Mouse (Mus musculus) liver, embryonic 14.5 days (tissue): ENCODE data around the gene 5730522E02Rik. TPM values are rescaled to one million over a fixed set of nuclear protein-coding genes. Genes with fewer than 3 reads are reported as not detected.

ENCODE experiments used
- ATAC-seq: fragments of 200-750 bp; cut with Nextera tagmentation; 2 replicates; pipeline ENCODE4 v1.8.0; 2017; ENCODE audit warnings: moderate number of reproducible peaks, mild to moderate bottlenecking, moderate library complexity; ENCODE audit not compliant: insufficient read depth
- DNase-seq, 3 experiments: peaks; one replicate each; pipeline ENCODE4 v3.0.0-alpha.2; 2012 to 2013; ENCODE audit warnings: low read depth in 3 of 3, low spot score in 3 of 3
- H3K27ac ChIP-seq: fragments of 300-500 bp; sonication (generic); 2 replicates; pipeline ENCODE4 v1.5.1; 2014; ENCODE audit warnings: moderate library complexity, mild to moderate bottlenecking, control low read depth, inconsistent platforms
- H3K27me3 ChIP-seq: fragments of 300-500 bp; sonication (generic); 2 replicates; pipeline ENCODE4 v1.6.1; 2014; ENCODE audit warnings: mild to moderate bottlenecking, low read length, moderate library complexity; ENCODE audit not compliant: control insufficient read depth, insufficient read depth
- H3K36me3 ChIP-seq: fragments of 300-500 bp; sonication (generic); replicated peaks from 2 replicates; pipeline ENCODE4 v1.6.1; 2014; ENCODE audit warnings: low read depth; ENCODE audit not compliant: control insufficient read depth, insufficient read depth
- H3K4me1 ChIP-seq, 2 experiments: fragments of 200-500 bp in 1 of 2; fragments of 300-500 bp in 1 of 2; sonication (generic) in 1 of 2; replicated peaks; 2 replicates each; pipeline ENCODE4 v1.6.1; 2012 to 2014; ENCODE audit warnings: antibody characterized with exemption in 1 of 2, inconsistent platforms in 1 of 2, low read length in 1 of 2; ENCODE audit not compliant: control insufficient read depth in 2 of 2, insufficient read depth in 2 of 2
- H3K4me2 ChIP-seq: fragments of 300-500 bp; sonication (generic); 2 replicates; pipeline ENCODE4 v1.6.1; 2014; ENCODE audit warnings: low read depth, mild to moderate bottlenecking, control low read depth, moderate library complexity
- H3K4me3 ChIP-seq, 2 experiments: fragments of 200-500 bp in 1 of 2; fragments of 300-500 bp in 1 of 2; sonication (generic) in 1 of 2; 2 replicates each; pipeline ENCODE4 v1.5.1; 2012 to 2014; ENCODE audit warnings: low read depth in 2 of 2, low read length in 2 of 2, mild to moderate bottlenecking in 2 of 2, control low read depth in 1 of 2, inconsistent platforms in 1 of 2, moderate library complexity in 1 of 2; ENCODE audit not compliant: insufficient read depth in 1 of 2
- H3K9ac ChIP-seq: fragments of 300-500 bp; sonication (generic); replicated peaks from 2 replicates; pipeline ENCODE4 v1.6.1; 2014; ENCODE audit warnings: mild to moderate bottlenecking, control low read depth, moderate library complexity
- H3K9me3 ChIP-seq: fragments of 300-500 bp; sonication (generic); 2 replicates; pipeline ENCODE4 v1.6.1; 2016; ENCODE audit warnings: low read length, mixed read lengths; ENCODE audit not compliant: control insufficient read depth
- CTCF ChIP-seq: IDR thresholded peaks from 2 replicates; pipeline ENCODE4 v1.5.1; 2016; ENCODE audit warnings: antibody characterized with exemption, low read depth, control low read depth
- EP300 ChIP-seq: IDR thresholded peaks from 2 replicates; pipeline ENCODE4 v1.6.1; 2016; ENCODE audit warnings: antibody characterized with exemption, low read depth
- WGBS: fragments of 180-500 bp; shearing (Covaris S2); extraction: QIAGEN DNeasy Blood & Tissue Kit; methylation state at CpG from one replicate; pipeline ENCODE4 v1.1.7; 2014; ENCODE audit not compliant: insufficient replicate concordance; 5-methylcytosine and 5-hydroxymethylcytosine counted together
- polyA plus RNA-seq, 2 experiments: library from polyadenylated mRNA; depleted of rRNA in 1 of 2; stranded (reverse) in 1 of 2; unstranded in 1 of 2; fragments of >200 nt; fragmentation: Nextera tagmentation in 1 of 2; extraction: Ambion mirVana in 1 of 2; gene quantifications; 2 replicates each; pipeline versions ENCODE4 v1.2.1 to v1.2.3; 2012 to 2014

The 5730522E02Rik gene
- polyA plus RNA-seq, 2 experiments: 0.10 to 0.25 TPM

- TF ChIP-seq EP300 (no peak), CTCF (no peak)
- no peaks in the 10 kb centered on the region for H3K27me3 ChIP-seq
- no peaks in the 10 kb centered on the region for H3K36me3 ChIP-seq
- DNase-seq: no peak
- no peak for ATAC-seq
- no peaks in the 10 kb centered on the region for H3K9me3 ChIP-seq
- no peak overlapping the region for H3K27ac ChIP-seq
- no peaks in the 10 kb centered on the region for H3K4me1 ChIP-seq
- H3K4me2 ChIP-seq: no peak overlapping the region
- no peak overlapping the region for H3K9ac ChIP-seq
- 53% methylated on average over 3 of the region's 3 CpGs for WGBS
- no peak overlapping the region for H3K4me3 ChIP-seq
These were observed 23.2 kb downstream of the 5730522E02Rik start for GRCm38 (mm10) chr11:26187231-26187967.

- H3K4me3 ChIP-seq: no peak overlapping the region
- no peak overlapping the region for H3K4me2 ChIP-seq
- no peak overlapping the region for H3K27ac ChIP-seq
- ATAC-seq: no peak
- WGBS: 64% methylated on average over 2 of the region's 2 CpGs
- no peaks in the 10 kb centered on the region for H3K27me3 ChIP-seq
- no peaks in the 10 kb centered on the region for H3K36me3 ChIP-seq
- H3K9me3 ChIP-seq: no peaks in the 10 kb centered on the region
- H3K9ac ChIP-seq: no peak overlapping the region
- no peak for TF ChIP-seq EP300
- no peak for TF ChIP-seq CTCF
- no peaks in the 10 kb centered on the region for H3K4me1 ChIP-seq
- no peak for DNase-seq
These were observed 40.0 kb downstream of the 5730522E02Rik start for GRCm38 (mm10) chr11:26170572-26170971.

DNA sequence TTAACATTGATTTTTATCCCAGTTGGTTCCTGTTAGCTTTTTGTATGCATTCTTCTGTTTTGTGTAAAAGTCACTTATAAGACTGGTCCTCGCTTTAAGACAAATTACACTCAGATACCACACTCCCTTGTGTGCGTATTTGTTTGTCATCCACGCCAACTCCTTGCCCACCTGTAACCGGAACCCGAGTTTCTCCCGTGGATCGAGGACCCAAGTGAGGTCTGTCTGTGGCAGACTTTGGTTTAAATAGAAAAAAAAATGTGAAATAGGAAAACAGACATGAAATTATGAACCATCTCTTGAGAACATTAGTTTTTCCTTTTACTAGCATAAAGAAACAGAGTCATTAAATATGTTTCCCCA lies 43.0 kb downstream of the 5730522E02Rik start:
- H3K4me2 ChIP-seq: no peak overlapping the region
- WGBS: 66% methylated on average over 7 of the region's 7 CpGs

DNA sequence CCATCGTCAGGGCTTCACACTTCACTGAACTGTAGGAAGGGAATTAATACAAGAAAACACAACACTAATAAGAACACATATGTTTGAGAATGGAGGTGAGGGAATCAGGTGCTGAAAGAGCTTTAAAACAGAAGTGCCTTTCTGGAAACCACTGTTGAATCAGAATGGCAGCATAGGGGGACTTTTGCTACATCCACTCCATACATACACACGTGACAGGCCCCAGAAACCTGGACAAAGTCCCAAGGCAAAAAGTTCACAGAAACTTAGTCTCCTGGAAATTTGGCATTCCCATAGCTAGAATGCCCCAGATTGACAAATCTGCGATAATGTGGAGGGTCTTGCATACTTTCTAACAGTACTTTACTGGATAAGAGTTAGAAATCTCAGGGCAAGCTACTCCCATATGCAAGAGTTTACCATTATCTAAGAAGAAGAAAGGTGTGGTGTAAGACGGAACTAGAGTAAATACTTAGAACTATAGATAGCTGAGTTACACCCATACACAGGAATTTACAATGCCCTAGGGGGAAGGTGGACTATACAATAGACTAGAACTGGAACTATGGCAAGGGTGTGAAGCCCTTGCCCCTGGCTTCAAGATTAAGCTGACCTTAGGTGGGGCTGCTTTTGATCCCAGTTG lies 43.5 kb downstream of the 5730522E02Rik start:
- H3K27ac ChIP-seq: no peak overlapping the region
- no peak overlapping the region for H3K4me2 ChIP-seq
- H3K4me3 ChIP-seq: no peak overlapping the region
- no peaks in the 10 kb centered on the region for H3K9me3 ChIP-seq
- no peak for ATAC-seq
- no peak overlapping the region for H3K9ac ChIP-seq
- WGBS: 51% methylated on average over 4 of the region's 4 CpGs
- H3K36me3 ChIP-seq: no peaks in the 10 kb centered on the region
- no peak for DNase-seq
- H3K27me3 ChIP-seq: no peaks in the 10 kb centered on the region
- H3K4me1 ChIP-seq: no peaks in the 10 kb centered on the region
- TF ChIP-seq EP300 (no peak), CTCF (no peak)

More for the DNA sequence above, 43.0 kb downstream of the 5730522E02Rik start:
- H3K27me3 ChIP-seq: no peaks in the 10 kb centered on the region
- no peaks in the 10 kb centered on the region for H3K36me3 ChIP-seq
- H3K9ac ChIP-seq: no peak overlapping the region
- DNase-seq (no peak), ATAC-seq (no peak)
- TF ChIP-seq EP300 (no peak), CTCF (no peak)
- no peaks in the 10 kb centered on the region for H3K9me3 ChIP-seq
- no peaks in the 10 kb centered on the region for H3K4me1 ChIP-seq
- H3K4me3 ChIP-seq: no peak overlapping the region
- H3K27ac ChIP-seq: no peak overlapping the region

- WGBS: 62% methylated on average over 5 of the region's 5 CpGs
- H3K4me1 ChIP-seq: no peaks in the 10 kb centered on the region
- H3K27ac ChIP-seq: no peak overlapping the region
- H3K9ac ChIP-seq: no peak overlapping the region
- H3K9me3 ChIP-seq: no peaks in the 10 kb centered on the region
- no peak overlapping the region for H3K4me3 ChIP-seq
- no peak overlapping the region for H3K4me2 ChIP-seq
- TF ChIP-seq CTCF (no peak), EP300 (no peak)
- no peak for ATAC-seq
- no peak for DNase-seq
- no peaks in the 10 kb centered on the region for H3K27me3 ChIP-seq
- H3K36me3 ChIP-seq: no peaks in the 10 kb centered on the region
These were observed 45.8 kb downstream of the 5730522E02Rik start for GRCm38 (mm10) chr11:26164651-26165259.
